Mouse (Mus musculus) frontal cortex, adult (tissue): ENCODE results near the gene Hsf4.
"Not testable (repeated sequence)": the region's sequence is repeated elsewhere in the genome, so short reads cannot be mapped to it uniquely, and the experiment has no call there.

Experiments
- ATAC-seq: cut with Nextera tagmentation; 2 replicates; pipeline ENCODE4 v1.9.2; 2017; ENCODE audit warnings: mild to moderate bottlenecking, moderate library complexity, mixed read lengths; ENCODE audit not compliant: low TSS enrichment

Hsf4 gene

DNA sequence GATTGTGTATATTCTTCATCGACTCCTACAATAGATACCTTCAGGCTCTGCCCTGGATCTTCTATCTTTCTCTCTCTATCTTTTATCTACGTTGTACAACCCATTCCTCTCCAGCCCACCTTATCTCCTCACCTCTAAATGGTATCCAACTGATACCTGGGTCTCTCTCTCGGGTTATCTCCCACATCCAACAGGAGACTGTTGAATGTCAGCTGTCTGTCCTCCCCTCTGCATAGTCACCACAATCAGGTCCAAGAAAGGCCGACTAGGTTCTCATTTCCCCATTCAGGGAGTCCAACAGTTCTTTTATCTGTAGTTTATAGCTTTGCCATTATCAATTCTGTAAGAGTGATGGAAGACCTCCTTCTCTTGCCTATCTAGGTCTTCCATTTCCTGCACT, 12.6 kb downstream of the Hsf4 start:
- no peak for ATAC-seq

GRCm38 (mm10) chr8:105283074-105283473, 13.5 kb downstream of the Hsf4 start:
- ATAC-seq = peak; percentile 25; the same call in 1 of the 2 replicates

DNA sequence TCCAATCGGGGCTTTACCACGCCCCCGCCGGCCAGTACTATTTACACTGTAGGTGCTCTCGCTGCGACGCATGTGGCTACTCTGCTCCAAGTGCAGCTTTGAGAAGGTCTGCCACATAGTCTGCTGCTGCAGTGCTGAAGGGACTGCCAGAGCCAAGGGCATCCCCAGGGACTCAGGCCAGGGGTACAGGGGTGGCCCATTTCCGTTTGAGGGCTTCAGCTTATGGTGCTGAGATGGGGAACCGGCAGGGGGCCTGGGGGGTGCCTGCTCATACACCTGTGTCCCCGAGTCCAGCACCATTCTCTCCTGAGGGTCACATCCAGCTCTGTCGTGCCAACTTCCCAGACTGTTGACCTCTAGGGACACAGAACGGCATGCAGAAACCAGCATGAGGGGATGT, 15.9 kb downstream of the Hsf4 start:
- no peak for ATAC-seq

- no peak for ATAC-seq
Observed at GRCm38 (mm10) chr8:105286907-105287306, 17.3 kb downstream of the Hsf4 start.

DNA sequence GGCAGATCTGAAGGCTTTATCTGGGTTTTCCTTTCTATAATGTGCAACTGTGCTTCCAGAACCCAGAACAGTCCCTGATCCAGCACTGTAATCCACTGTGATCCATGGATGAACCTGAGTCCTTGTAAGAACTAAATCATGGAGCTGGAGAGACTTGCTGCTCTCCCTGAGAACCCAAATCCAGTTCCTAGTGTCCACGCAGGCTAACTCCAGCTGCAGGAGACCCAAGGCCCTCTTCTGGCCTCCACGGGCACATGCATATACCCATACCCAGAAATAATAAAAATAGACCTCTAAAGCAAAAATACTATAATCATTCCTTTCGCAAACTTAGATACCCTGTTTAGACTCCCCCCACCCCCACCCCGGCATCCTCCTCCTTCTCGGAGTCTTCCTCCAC, 18.6 kb downstream of the Hsf4 start:
- no peak for ATAC-seq

GRCm38 (mm10) chr8:105288958-105289732, 19.5 kb downstream of the Hsf4 start:
- peak; percentile 83 for ATAC-seq

DNA sequence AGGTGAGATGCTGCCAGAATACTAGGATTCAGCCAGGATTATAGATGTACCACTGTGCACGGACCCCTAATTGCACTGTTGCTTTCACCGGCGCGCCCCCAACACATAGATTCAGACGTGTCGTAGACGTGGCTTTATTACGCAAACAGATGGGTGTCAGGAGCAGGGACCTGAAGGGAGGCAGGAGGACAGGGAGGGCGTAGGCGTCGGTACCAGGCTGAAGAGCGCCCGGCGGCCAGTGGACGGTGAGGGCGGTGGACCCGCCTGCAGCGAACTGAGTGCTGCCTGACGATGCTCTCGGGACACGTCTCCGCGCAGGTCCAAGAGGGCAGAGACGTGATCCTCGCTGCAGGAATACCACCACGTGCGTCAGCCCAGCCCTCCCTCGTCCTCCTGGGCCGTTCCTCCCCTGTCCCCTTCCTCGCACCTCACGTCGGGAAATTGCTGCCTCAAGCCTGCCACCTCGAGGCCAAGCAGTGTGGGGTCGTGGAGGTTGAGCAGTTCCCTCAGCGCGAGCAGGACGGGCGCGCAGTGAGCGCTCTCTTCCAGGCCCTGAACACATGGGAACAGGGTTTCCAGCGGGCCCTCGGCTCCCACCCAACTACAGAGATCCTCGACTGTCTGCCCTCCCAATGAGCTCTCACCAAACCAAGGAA, 20.3 kb downstream of the Hsf4 start, which contains the start of gene 4931428F04Rik:
4931428F04Rik (minus strand) TSS at position 60 of the 656 bp plus-strand sequence.
- peak; percentile 16 for ATAC-seq

DNA sequence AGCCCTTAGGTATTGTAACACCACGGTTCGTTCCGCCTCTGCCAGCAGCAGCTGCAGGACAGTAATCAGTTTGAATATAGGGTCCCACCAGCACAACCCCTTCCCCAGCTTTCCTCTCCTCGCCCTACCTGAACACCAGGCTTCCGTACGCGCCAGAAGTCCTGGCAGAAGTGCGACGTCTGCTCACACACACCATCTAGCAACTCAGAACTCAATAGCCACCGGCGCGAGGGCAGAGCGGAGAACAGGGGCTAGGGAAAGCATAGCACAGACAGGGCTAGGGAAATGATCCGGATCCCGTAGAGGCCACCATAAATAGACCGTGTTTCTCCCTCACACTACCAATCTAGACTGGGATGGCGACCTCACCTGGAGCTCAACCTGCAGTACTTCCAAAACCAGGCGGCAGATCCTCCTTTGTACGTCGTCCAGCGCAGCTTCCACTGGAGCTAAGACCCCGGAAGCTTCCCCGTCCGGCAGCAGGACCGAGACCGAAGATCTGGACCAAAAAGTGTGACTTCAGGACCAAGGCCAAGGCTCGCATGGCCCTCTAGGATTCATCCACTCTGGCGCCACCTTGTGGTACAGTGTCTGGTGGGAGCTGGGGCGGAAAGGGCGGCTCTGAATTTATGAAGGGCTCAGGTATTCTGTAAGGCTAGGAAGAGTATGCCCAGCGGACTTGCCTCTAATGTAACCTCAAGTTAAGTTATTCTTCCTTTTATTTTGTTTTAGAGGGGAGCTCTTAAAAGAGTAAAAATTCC, 21.1 kb downstream of the Hsf4 start:
- no peak for ATAC-seq

DNA sequence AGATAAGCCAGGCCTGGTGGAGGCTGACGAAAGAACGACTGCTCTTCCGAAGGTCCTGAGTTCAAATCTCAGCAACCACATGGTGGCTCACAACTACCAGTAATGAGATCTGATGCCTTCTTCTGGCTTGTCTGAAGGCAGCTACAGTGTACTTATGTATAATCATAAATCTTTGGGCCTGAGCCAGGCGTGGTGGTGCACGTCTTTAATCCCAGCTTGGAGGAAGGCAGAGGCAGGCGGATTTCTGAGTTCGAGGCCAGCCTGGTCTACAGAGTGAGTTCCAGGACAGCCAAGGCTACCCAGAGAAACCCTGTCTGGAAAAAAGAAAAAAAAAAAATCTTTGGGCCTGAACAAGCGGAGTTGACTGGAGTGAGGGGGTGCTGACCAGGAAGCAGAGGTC, 21.8 kb downstream of the Hsf4 start:
- ATAC-seq = not testable (repeated sequence)

DNA sequence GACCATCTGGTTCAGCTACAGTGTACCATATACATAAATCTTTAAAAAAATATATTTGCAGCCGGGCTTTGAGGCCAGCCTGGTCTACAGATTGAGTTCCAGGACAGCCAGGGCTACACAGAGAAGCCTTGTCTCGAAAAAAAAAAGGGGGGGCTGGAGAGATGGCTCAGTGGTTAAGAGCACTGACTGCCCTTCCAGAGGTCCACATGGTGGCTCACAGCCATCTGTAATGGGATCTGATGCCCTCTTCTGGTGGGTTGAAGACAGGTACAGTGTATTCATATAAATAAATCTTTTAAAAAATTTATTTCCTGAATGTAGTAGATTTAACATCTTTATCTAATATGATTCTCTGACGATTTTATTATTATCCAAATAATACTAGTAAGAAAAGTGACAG, 22.2 kb downstream of the Hsf4 start:
- not testable (repeated sequence) for ATAC-seq

GRCm38 (mm10) chr8:105292471-105292870, 22.9 kb downstream of the Hsf4 start:
- ATAC-seq = no peak

DNA sequence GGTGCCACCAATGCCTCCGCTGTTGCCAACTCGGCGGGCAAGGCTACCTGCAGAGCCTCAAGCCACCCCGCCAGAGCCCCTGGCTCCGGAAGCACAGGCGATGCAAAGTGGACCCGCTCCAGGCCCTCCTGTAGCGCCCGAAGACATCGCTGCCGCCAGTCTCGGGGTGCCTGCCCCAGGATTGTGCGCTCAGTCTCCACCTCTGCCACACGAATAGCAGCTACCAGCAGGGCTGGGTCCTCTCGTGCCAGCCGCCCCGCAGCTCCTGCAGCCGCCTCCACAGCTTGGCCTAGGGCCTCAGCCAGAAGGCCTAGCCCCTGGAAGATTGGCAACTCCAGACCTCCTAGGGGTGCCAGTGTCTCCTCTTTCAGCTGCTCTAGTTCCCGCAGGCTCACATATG, 23.8 kb downstream of the Hsf4 start:
- ATAC-seq = no peak

- ATAC-seq = no peak
Observed at GRCm38 (mm10) chr8:105294776-105295175, 25.2 kb downstream of the Hsf4 start.

GRCm38 (mm10) chr8:105295256-105295655, 25.7 kb downstream of the Hsf4 start:
- ATAC-seq = no peak

DNA sequence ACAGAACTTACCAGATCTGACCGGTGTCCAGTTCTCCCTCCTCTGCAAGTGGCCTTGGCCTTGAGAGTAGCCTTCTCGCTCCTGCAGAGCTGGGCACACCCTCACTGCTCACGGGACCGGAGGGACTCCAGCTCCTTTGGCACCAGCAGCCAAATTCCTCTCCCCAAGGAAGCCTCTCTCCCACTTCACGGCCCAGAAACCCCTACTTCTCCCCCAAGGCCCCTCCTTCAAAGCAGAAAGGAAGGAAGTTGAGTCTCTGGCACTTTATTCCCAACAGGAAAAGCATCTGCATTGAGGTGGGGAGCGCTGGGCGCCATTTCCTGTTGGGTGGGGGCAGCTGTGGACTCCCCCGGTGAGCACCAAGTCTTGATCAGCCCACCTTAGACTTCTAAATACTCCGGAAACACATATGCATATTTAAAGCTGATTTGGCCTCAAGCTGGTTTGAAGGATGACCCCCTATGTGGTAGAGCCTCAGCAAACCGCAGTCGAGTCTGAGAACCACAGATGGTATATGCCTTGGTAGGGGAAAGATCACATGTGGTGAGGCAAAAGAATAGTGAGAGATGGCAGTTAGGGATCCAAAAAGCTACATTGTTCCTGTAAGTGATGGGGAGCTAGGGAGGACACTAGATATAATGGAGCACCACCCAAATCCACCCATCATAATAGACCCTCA, 26.4 kb downstream of the Hsf4 start, which contains the start of gene Exoc3l:
Exoc3l (minus strand) TSS at position 207 of the 679 bp plus-strand sequence.
- ATAC-seq = no peak

GRCm38 (mm10) chr8:105297511-105298192, 28.1 kb downstream of the Hsf4 start, which contains the start of gene E2f4:
TSS of gene E2f4 (plus strand) at chr8:105297663.
- ATAC-seq = peak; percentile 95

DNA sequence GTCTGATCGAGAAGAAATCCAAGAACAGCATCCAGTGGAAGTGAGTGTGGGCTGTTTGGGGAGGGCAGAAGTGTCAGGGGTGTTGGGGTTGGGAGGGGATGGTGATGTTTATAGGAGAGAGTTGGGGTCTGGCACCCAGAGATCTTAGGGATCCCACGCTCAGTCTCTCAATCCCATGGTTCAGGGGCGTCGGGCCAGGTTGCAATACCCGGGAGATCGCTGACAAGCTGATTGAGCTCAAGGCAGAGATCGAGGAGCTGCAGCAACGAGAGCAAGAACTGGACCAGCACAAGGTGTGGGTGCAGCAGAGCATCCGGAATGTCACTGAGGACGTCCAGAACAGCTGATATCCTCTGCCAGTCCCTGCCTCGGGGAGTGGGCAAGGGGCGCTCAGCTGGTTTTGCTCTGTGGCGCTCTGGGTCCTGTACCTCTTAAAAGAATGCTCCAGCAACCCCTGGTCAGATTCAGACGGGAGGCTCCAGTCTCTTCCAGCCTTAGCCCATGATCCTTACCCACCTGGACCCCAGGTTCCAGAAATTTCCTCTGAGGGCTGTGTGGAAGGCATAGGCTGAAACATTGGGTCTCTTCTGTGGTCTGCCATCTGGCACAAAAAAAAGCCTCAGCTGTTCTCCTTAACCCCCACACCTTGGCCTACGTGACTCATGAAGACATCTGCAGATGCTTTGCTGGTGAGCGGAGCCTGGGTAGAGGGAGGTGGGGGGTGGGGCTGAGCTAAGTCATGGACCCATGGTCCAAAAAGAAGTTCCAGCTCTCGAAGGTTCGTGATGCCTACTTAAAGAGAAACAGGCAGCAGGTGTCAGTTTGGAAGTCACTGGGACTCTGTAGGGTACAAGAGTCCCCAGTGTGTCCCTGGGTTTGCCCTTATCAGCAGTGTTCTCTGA, 29.0 kb downstream of the Hsf4 start:
- no peak for ATAC-seq

- no peak for ATAC-seq
Observed at GRCm38 (mm10) chr8:105299962-105300361, 30.4 kb downstream of the Hsf4 start.

DNA sequence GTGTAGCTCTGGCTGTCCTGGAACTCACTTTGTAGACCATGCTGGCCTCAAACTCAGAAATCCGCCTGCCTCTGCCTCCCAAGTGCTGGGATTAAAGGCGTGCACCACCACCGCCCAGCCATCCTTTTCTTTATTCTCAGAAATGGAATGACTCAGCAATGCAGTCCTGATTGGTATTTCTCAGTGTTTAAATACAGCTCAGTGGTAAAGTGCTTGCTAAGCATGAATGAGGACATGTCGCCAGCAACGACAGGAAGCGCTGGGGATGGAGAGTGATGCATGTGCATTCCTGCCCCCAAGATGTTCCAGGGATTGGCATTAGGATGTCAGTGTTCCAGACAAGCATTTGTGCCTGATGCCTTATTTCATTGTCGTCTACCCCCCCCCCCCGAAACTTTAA, 33.8 kb downstream of the Hsf4 start:
- peak; percentile 25 for ATAC-seq

- ATAC-seq = no peak
Observed at GRCm38 (mm10) chr8:105303874-105304273, 34.3 kb downstream of the Hsf4 start.
